Mouse (Mus musculus): ENCODE data around the gene Pde5a. TPM values are rescaled to one million over a fixed set of nuclear protein-coding genes. Genes with fewer than 3 reads are reported as not detected.

The Pde5a gene
- polyA plus RNA-seq (2014; fragmentation: Illumina TruSeq; extraction: RNeasy Lipid Tissue Mini Kit (QIAGEN cat#74804); ENCODE audit: low read depth, low replicate concordance): 1.3 TPM

GRCm38 (mm10) chr3:122728852-122729600 is at the start of gene Pde5a:
Gene Pde5a, plus strand, starts transcription at chr3:122728947.

GRCm38 (mm10) chr3:122894772-122895171 is 166.0 kb downstream of the Pde5a start, which contains the start of gene Fabp2:
Gene Fabp2, plus strand, starts transcription at chr3:122895072.

Other genes starting within 250 kb of the Pde5a start
- 17.5 TPM for gene Fnbp1l, start 109.2 kb upstream of the Pde5a start, polyA plus RNA-seq (2014; fragmentation: Illumina TruSeq; extraction: RNeasy Lipid Tissue Mini Kit (QIAGEN cat#74804); ENCODE audit: low read depth, low replicate concordance)
- gene Fabp2, start 166.1 kb downstream of the Pde5a start, polyA plus RNA-seq (2014; fragmentation: Illumina TruSeq; extraction: RNeasy Lipid Tissue Mini Kit (QIAGEN cat#74804); ENCODE audit: low read depth, low replicate concordance): 184 TPM
- gene Gm10959, start 190.4 kb downstream of the Pde5a start, polyA plus RNA-seq (2014; fragmentation: Illumina TruSeq; extraction: RNeasy Lipid Tissue Mini Kit (QIAGEN cat#74804); ENCODE audit: low read depth, low replicate concordance): not detected
- 18.0 TPM for gene 1810037I17Rik, start 195.3 kb downstream of the Pde5a start, polyA plus RNA-seq (2014; fragmentation: Illumina TruSeq; extraction: RNeasy Lipid Tissue Mini Kit (QIAGEN cat#74804); ENCODE audit: low read depth, low replicate concordance)

Measured in liver, adult 10 weeks (tissue).